Comparison of ENCODE assay signal across 22 mouse cellular contexts in the genomic region with DNA sequence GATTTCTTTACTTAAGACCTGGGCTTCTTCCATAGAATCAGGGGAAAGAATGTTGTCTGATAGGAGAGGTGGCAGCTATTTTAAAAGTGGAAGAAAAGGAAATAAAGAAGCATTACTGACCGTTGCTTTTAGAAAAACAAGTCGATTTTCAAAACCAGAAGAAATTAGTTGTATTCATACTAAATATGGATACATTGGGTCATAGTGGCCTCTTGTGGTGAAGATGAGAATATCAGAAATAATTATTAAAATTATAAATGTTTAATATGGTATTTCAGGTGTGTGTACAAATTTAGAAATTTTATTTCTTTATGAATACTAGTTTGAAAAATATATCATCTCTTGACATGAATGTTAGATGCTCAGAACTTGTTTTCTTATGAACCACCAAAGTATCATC.
DNase-seq lines count a peak whose midpoint lies in the region; TF ChIP-seq lines count a peak whose summit lies in the region.
"Had no signal": no experiment of that assay in that cellular context is flagged by ENCODE, and none has a peak within 500 bp of the region (broad histone marks: within the 10 kb centered on the region; RNA-seq: fewer than 3 reads in every experiment).

No protein-coding gene starts in this region.

- H3K27me3 ChIP-seq in heart, adult 2 months (ENCODE audit: control insufficient read depth, insufficient read depth, low read length), result no peaks in the 10 kb centered on the region
- H3K27me3 ChIP-seq in CH12.LX (replicated peaks), result no peaks in the 10 kb centered on the region
- H3K27me3 ChIP-seq: embryonic facial prominence, embryonic 12.5 days; heart, embryonic 12.5 days; megakaryocyte, embryonic 14.5 days had no signal

- TF ChIP-seq RAD21 in CH12.LX (IDR thresholded peaks at IDR 0.05; ENCODE audit: low read depth, low read length), result peak; percentile 60

- peak; percentile 50 for TF ChIP-seq CTCF in heart, adult 2 months (IDR thresholded peaks at IDR 0.05)
- TF ChIP-seq CTCF in left cerebral cortex, adult 2 months (IDR thresholded peaks at IDR 0.05), result peak; percentile 45
- peak in 1 of 2 experiments; percentile 41; a peak in 1 of 4 replicates for TF ChIP-seq CTCF in CH12.LX (conservative IDR thresholded peaks at IDR 0.05 in 1 of 2, IDR thresholded peaks at IDR 0.05 in 1 of 2; ENCODE audit: low read depth in 2 of 2, low read length in 2 of 2)

- no peak for TF ChIP-seq POLR2A in heart, adult 2 months (IDR thresholded peaks at IDR 0.05; ENCODE audit: insufficient read depth, low read depth, low read length)
- no peak for TF ChIP-seq POLR2A in CH12.LX (IDR thresholded peaks at IDR 0.05; ENCODE audit: low read depth, low read length)

- no peaks in the 10 kb centered on the region for H3K9me3 ChIP-seq in CH12.LX (replicated peaks; ENCODE audit: low read length)
- H3K9me3 ChIP-seq: embryonic facial prominence, embryonic 12.5 days; heart, embryonic 12.5 days; limb, embryonic 13.5 days; megakaryocyte, embryonic 14.5 days had no signal

- H3K4me3 ChIP-seq in heart, adult 2 months, result no peak overlapping the region
- H3K4me3 ChIP-seq in left cerebral cortex, adult 2 months, result no peak overlapping the region
- no peak overlapping the region for H3K4me3 ChIP-seq in CH12.LX (replicated peaks in 1 of 3; ENCODE audit: low read depth in 2 of 3, low read length in 2 of 3, poor library complexity in 1 of 3)
- H3K4me3 ChIP-seq: embryonic facial prominence, embryonic 12.5 days; erythroblast, embryonic 14.5 days; heart, embryonic 12.5 days; limb, embryonic 13.5 days; megakaryocyte, embryonic 14.5 days had no signal

- in situ Hi-C loops in CH12.LX (cut with MboI; ENCODE audit: low pct_ligation_motif_present, low pct_unique_long_range_greater_than_20kb, low sequenced_read_pairs), result no loop called here

- no peak for DNase-seq in heart, adult 2 months
- no peak for DNase-seq in heart, postnatal 25 days (ENCODE audit: low spot score)
- no peak for DNase-seq in left cerebral cortex, adult 2 months (ENCODE audit: extremely low spot score in 1 of 2, low spot score in 2 of 2)
- DNase-seq in left cerebral cortex, postnatal 4 days, result no peak
- peak; percentile 39 for DNase-seq in 3T3-L1 (ENCODE audit: low read depth, low spot score)
- no peak for DNase-seq in CH12.LX (ENCODE audit: extremely low read depth)
- DNase-seq in spleen, postnatal 14 days (ENCODE audit: low spot score in 2 of 2), result no peak
- DNase-seq in testis, postnatal 10 days (ENCODE audit: low spot score), result no peak
- DNase-seq: adrenal gland, postnatal 36 days; cerebellum, adult 8-10 months; heart, postnatal 36 days; kidney, adult 2 months; kidney, postnatal 36 days; lung, postnatal 14 days; right cerebral cortex, postnatal 4 days; thymus, postnatal 36 days had no signal

- no peaks in the 10 kb centered on the region for H3K79me2 ChIP-seq in heart, adult 2 months (replicated peaks; ENCODE audit: control insufficient read depth, insufficient read depth, low read length)
- H3K79me2 ChIP-seq in CH12.LX (replicated peaks; ENCODE audit: control insufficient read depth, extremely low read depth, insufficient read depth, poor library complexity, severe bottlenecking), result no peaks in the 10 kb centered on the region

- no peaks in the 10 kb centered on the region for H3K4me1 ChIP-seq in heart, adult 2 months (ENCODE audit: control insufficient read depth, insufficient read depth, low read length)
- no peaks in the 10 kb centered on the region for H3K4me1 ChIP-seq in CH12.LX (ENCODE audit: control insufficient read depth in 1 of 2, insufficient read depth in 2 of 2)
- H3K4me1 ChIP-seq: embryonic facial prominence, embryonic 12.5 days; heart, embryonic 12.5 days; limb, embryonic 13.5 days; megakaryocyte, embryonic 14.5 days had no signal

- H3K27ac ChIP-seq in heart, adult 2 months, result no peak overlapping the region
- no peak overlapping the region for H3K27ac ChIP-seq in left cerebral cortex, adult 2 months
- H3K27ac ChIP-seq in CH12.LX (ENCODE audit: insufficient read depth, low read depth), result no peak overlapping the region
- H3K27ac ChIP-seq: embryonic facial prominence, embryonic 12.5 days; limb, embryonic 13.5 days; liver, embryonic 14.5 days had no signal

- H3K36me3 ChIP-seq in heart, adult 2 months (ENCODE audit: control insufficient read depth, insufficient read depth, low read length), result no peaks in the 10 kb centered on the region
- H3K36me3 ChIP-seq in CH12.LX (replicated peaks in 1 of 2; ENCODE audit: control insufficient read depth in 1 of 2, insufficient read depth in 1 of 2, low read length in 1 of 2), result no peaks in the 10 kb centered on the region
- H3K36me3 ChIP-seq: embryonic facial prominence, embryonic 12.5 days; heart, embryonic 12.5 days; limb, embryonic 13.5 days had no signal

- intact Hi-C loops in heart, adult 2 months (cut with DNase I), result no loop called here
- intact Hi-C loops in heart, postnatal 25 days (cut with DNase I), result no loop called here
- intact Hi-C loops in left cerebral cortex, adult 2 months (cut with DNase I), result no loop called here
- intact Hi-C loops in left cerebral cortex, postnatal 4 days (cut with DNase I), result no loop called here

- dilution Hi-C loops in CH12.LX (cut with MboI; ENCODE audit: extremely low pct_ligation_motif_present, extremely low pct_unique_long_range_greater_than_20kb, low sequenced_read_pairs), result no loop called here

- H3K9ac ChIP-seq in heart, adult 2 months (ENCODE audit: low read depth, low read length), result no peak overlapping the region
- no peak overlapping the region for H3K9ac ChIP-seq in CH12.LX (ENCODE audit: insufficient read depth, low read depth)
- H3K9ac ChIP-seq: embryonic facial prominence, embryonic 12.5 days; heart, embryonic 12.5 days; limb, embryonic 13.5 days; liver, embryonic 14.5 days had no signal

- no peak for TF ChIP-seq EP300 in heart, adult 2 months (IDR thresholded peaks at IDR 0.05; ENCODE audit: insufficient read depth, low read depth, low read length)
- TF ChIP-seq EP300 in CH12.LX (IDR thresholded peaks at IDR 0.05; ENCODE audit: low read length), result no peak

- 23% methylated on average over 2 of the region's 2 CpGs for WGBS in heart, adult 2 months

- H3K4me2 ChIP-seq in CH12.LX (ENCODE audit: insufficient read depth, low read depth, poor library complexity, severe bottlenecking), result no peak overlapping the region
- H3K4me2 ChIP-seq: embryonic facial prominence, embryonic 12.5 days; heart, embryonic 12.5 days; limb, embryonic 13.5 days had no signal

TF ChIP-seq in CH12.LX, 34 proteins besides CTCF, POLR2A, EP300 and RAD21:
- TF ChIP-seq ETS1 (conservative IDR thresholded peaks at IDR 0.05; ENCODE audit: low read depth, low read length) (no peak), MAZ (IDR thresholded peaks at IDR 0.05; ENCODE audit: low read depth, low read length) (no peak)
TF ChIP-seq in CH12.LX: peak in this region for 0.
